Mouse (Mus musculus) megakaryocyte progenitor cell, adult 5-6 weeks (primary cell): ENCODE results near the gene Olfr1509. TPM values are rescaled to one million over a fixed set of nuclear protein-coding genes. Genes with fewer than 3 reads are reported as not detected.

Experiments
- ATAC-seq: replicated peaks from 2 replicates; pipeline ENCODE4 v1.8.0; 2016; ENCODE audit warnings: mild to moderate bottlenecking, moderate TSS enrichment, inconsistent platforms; ENCODE audit not compliant: poor library complexity
- total RNA-seq, 2 experiments: library from RNA; stranded (forward) in 1 of 2; stranded (reverse) in 1 of 2; fragments of 157-497, 149-512 nt in 1 of 2; fragments of 200-1000 nt in 1 of 2; gene quantifications; 2 replicates each; pipeline versions ENCODE4 v1.2.3 to v1.2.4; 2015 to 2017

Gene Olfr1509
- total RNA-seq (2015) = not detected in 2 replicates
- not detected in 2 replicates for total RNA-seq (2017)

GRCm38 (mm10) chr14:52442690-52443089 lies at the start of gene Olfr1509:
Olfr1509 (plus strand) TSS chr14:52442990.
- ATAC-seq = no peak

- ATAC-seq = no peak
Observed at GRCm38 (mm10) chr14:52397279-52397678, 45.5 kb upstream of the Olfr1509 start, which contains the start of gene Olfr1511. Olfr1511 (minus strand) TSS chr14:52397379.

GRCm38 (mm10) chr14:52410142-52410919 lies 32.5 kb upstream of the Olfr1509 start:
- ATAC-seq = peak; percentile 93

- ATAC-seq = no peak
Observed at GRCm38 (mm10) chr14:52414273-52414672, 28.5 kb upstream of the Olfr1509 start, which contains the start of gene Olfr1510. Olfr1510 (minus strand) TSS chr14:52414373.

- no peak for ATAC-seq
Observed at GRCm38 (mm10) chr14:52427686-52428085, 15.1 kb upstream of the Olfr1509 start.

- peak; percentile 100 for ATAC-seq
Observed at GRCm38 (mm10) chr14:52451138-52451537, 8.3 kb downstream of the Olfr1509 start.

GRCm38 (mm10) chr14:52461928-52462327 lies 19.1 kb downstream of the Olfr1509 start:
- no peak for ATAC-seq

GRCm38 (mm10) chr14:52465738-52466137 lies 22.9 kb downstream of the Olfr1509 start:
- ATAC-seq = no peak

GRCm38 (mm10) chr14:52467395-52467794 lies 24.6 kb downstream of the Olfr1509 start, which contains the start of gene Olfr1508:
Olfr1508 (minus strand) TSS chr14:52467495.
- ATAC-seq = no peak

GRCm38 (mm10) chr14:52495516-52495915 lies 52.7 kb downstream of the Olfr1509 start, which contains the start of gene Olfr1507:
Olfr1507 (minus strand) TSS chr14:52495749.
- ATAC-seq = no peak

Other genes with a start within 250 kb of the Olfr1509 start
- gene Supt16, start 245.6 kb upstream of the Olfr1509 start, total RNA-seq (2015) = 90.6 and 92.7 TPM in 2 replicates
- gene Supt16, start 245.6 kb upstream of the Olfr1509 start, total RNA-seq (2017) = 219 and 256 TPM in 2 replicates
- gene Chd8, start 185.2 kb upstream of the Olfr1509 start, total RNA-seq (2015) = 78.7 and 79.5 TPM in 2 replicates
- gene Chd8, start 185.2 kb upstream of the Olfr1509 start, total RNA-seq (2017) = 43.7 and 57.7 TPM in 2 replicates
- gene Tox4, start 163.8 kb upstream of the Olfr1509 start, total RNA-seq (2015) = 34.0 and 35.8 TPM in 2 replicates
- gene Tox4, start 163.8 kb upstream of the Olfr1509 start, total RNA-seq (2017) = 41.2 and 43.0 TPM in 2 replicates
- 6.5 and 8.1 TPM in 2 replicates for gene Rab2b, start 163.4 kb upstream of the Olfr1509 start, total RNA-seq (2015)
- gene Rab2b, start 163.4 kb upstream of the Olfr1509 start, total RNA-seq (2017) = 3.7 and 5.0 TPM in 2 replicates
- 49.6 and 50.3 TPM in 2 replicates for gene Mettl3, start 137.9 kb upstream of the Olfr1509 start, total RNA-seq (2015)
- gene Mettl3, start 137.9 kb upstream of the Olfr1509 start, total RNA-seq (2017) = 40.3 and 40.8 TPM in 2 replicates
- 0.07 and 0.62 TPM in 2 replicates for gene Sall2, start 114.2 kb upstream of the Olfr1509 start, total RNA-seq (2015)
- 0.42 and 0.88 TPM in 2 replicates for gene Sall2, start 114.2 kb upstream of the Olfr1509 start, total RNA-seq (2017)
- gene Olfr1513, start 86.6 kb upstream of the Olfr1509 start, total RNA-seq (2015) = not detected in 2 replicates
- gene Olfr1513, start 86.6 kb upstream of the Olfr1509 start, total RNA-seq (2017) = not detected in 2 replicates
- gene Olfr1512, start 63.8 kb upstream of the Olfr1509 start, total RNA-seq (2015) = not detected in 2 replicates
- not detected in 2 replicates for gene Olfr1512, start 63.8 kb upstream of the Olfr1509 start, total RNA-seq (2017)
- gene Olfr1511, start 45.6 kb upstream of the Olfr1509 start, total RNA-seq (2015) = not detected in 2 replicates
- gene Olfr1511, start 45.6 kb upstream of the Olfr1509 start, total RNA-seq (2017) = not detected in 2 replicates
- not detected in 2 replicates for gene Olfr1510, start 28.6 kb upstream of the Olfr1509 start, total RNA-seq (2015)
- gene Olfr1510, start 28.6 kb upstream of the Olfr1509 start, total RNA-seq (2017) = not detected in 2 replicates
- not detected in 2 replicates for gene Olfr1508, start 24.5 kb downstream of the Olfr1509 start, total RNA-seq (2015)
- not detected in 2 replicates for gene Olfr1508, start 24.5 kb downstream of the Olfr1509 start, total RNA-seq (2017)
- gene Olfr1507, start 52.8 kb downstream of the Olfr1509 start, total RNA-seq (2015) = not detected in 2 replicates
- not detected in 2 replicates for gene Olfr1507, start 52.8 kb downstream of the Olfr1509 start, total RNA-seq (2017)